Mouse (Mus musculus) embryo, embryonic 11 days (tissue): ENCODE data around the gene Pcnp.
A peak's percentile ranks its signal among the peaks of the same experiment; 100 is the strongest.
"Not testable (repeated sequence)": the region's sequence is repeated elsewhere in the genome, so short reads cannot be mapped to it uniquely, and the experiment has no call there.

Experiments
- DNase-seq: peaks from one replicate; pipeline ENCODE4 v3.0.0-alpha.2; 2015

Pcnp gene

DNA sequence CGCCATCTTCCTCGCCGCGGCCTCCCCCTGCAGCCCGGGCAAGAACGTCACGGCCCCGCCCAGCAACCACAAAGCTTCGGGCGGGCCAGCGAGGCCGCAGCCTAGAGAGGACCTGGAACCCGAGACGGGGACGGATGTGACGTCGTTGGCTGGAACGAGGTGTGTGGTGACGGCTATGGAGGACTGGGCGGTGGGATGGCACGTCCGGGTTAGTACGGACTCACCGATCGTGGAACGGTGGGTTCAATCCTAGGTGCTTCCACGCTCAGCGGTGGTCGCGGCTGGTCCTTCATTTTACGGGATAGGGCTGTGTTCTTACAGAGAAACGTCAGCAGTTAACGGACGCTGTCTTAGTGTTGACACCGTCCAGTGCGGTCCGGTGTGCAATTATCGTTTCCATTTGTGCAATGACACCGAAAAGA is at the start of gene Pcnp:
Pcnp (minus strand) TSS at position 79 of the 422 bp plus-strand sequence.
- peak; percentile 98 for DNase-seq

DNA sequence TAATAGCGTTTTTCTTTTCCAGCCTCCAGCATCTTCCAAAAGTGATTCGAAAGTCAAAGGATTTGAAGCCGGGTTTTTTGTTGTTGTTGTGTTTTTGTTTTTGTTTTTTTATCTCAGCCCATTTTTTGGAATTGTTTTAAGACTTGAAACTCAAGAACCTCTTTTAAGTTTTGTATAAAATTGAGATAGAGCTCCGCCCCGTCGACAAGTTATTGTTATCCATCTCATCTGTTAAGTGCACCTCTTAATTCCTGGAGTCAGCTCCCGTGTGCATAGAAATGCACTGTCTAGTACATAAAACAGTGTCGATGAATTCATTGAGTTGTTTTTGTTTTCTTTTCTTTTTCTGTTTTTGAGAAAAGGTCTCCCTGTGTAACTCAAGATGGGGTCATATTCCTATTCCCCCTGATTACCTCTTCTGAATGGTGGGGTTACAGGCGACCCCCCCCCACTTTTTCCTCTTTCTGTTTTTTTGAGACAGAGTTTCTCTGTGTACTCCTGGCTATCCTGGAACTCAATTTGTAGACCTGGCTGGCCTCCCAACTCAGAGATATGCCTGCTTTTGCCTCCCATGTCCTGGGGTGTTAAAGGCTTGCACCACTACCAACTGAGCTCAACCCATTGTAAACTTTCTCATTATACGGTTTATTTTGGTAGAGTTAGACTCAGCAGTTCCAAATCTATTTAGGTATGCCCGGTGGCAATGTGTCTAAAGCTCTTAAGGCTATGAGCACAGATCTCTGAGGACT is 46.8 kb upstream of the Pcnp start:
- no peak for DNase-seq

GRCm38 (mm10) chr16:56075222-56076111 is 45.9 kb upstream of the Pcnp start:
- DNase-seq, result peak; percentile 94

- no peak for DNase-seq
These were observed 45.0 kb upstream of the Pcnp start for GRCm38 (mm10) chr16:56074565-56074964.

DNA sequence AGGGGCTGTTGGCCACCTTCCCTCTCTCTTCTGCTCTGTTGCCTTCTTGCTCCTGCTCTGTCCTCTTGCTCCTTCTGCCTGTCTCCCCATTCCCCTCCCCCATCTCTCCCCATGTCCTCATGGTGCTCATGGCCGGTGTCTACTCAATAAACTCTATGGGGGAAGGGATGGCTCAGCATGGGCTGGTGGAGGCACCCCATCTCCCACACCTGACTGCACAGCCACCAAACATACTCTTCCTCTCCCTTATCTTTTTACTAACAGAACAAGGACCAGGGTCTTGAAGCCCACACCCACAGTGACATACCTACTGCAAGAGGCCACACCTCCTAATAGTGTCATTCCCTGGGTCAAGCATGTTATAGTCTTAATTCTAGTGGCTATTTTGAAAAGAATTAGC is 44.6 kb upstream of the Pcnp start:
- no peak for DNase-seq

DNA sequence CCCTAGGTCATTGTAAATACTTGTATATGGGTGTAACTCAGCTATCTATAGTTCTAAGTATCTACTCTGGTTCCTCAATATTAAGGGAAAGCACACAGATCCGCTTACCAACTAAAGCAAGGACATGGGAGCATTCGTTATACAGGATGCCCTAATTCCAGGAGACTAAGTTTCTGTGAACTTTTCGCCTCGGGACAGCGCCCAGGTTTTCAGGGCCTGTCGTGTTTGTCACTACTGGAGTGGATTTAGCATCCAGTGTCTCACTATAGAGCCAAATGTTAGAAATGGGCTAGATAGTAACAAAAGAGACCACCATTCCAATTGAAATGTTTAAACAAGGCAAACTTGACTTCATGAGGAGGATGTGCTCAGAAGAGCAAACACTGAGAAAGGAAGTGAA is 43.6 kb upstream of the Pcnp start:
- not testable (repeated sequence) for DNase-seq

DNA sequence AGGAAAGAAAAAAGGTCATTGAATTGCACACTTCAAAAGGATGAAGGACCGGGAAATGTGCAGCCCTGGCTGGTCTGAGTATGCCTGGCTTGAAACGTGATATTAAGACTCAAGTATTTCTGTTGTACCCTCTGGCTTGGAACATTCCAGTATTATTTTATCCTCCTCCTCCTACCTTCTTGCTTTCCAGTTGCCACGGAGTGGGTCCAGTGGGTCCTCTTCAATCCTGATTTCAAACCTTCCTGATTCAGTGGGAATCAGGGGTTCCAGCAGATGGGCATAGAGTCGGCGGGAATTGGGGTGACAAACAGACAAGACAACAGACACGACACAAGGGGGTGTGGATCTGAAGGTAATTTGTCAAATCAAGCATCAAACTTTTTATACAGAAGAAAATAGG is 43.0 kb upstream of the Pcnp start:
- DNase-seq, result no peak

- DNase-seq, result no peak
These were observed 42.0 kb upstream of the Pcnp start for GRCm38 (mm10) chr16:56071317-56072232.

DNA sequence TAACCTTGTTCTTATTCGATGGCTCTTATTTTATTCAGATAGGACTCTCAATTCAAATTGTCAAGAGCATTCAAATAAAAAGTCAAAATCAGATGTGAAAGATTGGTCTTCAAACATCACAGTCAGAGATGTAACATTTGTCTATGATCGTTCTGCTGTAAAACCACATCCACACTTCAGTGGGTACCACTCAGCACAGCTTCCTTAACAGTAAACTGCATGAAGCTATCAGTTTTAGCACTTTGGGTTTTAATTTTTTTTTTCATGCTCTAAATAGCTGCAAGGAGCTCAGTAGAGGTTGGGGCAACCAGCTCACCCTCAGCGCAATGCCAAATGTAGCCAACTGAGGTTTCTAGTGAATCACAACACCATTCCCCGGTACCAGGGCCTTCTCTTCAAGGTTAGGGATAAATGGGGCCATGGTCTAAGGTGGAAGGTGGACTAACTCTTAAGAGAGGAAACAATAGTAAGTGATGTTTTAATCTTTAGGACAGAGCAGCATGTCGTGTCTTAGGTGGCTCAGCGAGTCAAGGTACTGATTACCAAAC is 39.1 kb upstream of the Pcnp start:
- no peak for DNase-seq

GRCm38 (mm10) chr16:56066113-56066512 is 36.6 kb upstream of the Pcnp start:
- DNase-seq, result no peak

- peak; percentile 91 for DNase-seq
These were observed 34.9 kb upstream of the Pcnp start for GRCm38 (mm10) chr16:56064334-56064990.

- DNase-seq, result peak; percentile 13
These were observed 33.4 kb upstream of the Pcnp start for GRCm38 (mm10) chr16:56062981-56063380.

DNA sequence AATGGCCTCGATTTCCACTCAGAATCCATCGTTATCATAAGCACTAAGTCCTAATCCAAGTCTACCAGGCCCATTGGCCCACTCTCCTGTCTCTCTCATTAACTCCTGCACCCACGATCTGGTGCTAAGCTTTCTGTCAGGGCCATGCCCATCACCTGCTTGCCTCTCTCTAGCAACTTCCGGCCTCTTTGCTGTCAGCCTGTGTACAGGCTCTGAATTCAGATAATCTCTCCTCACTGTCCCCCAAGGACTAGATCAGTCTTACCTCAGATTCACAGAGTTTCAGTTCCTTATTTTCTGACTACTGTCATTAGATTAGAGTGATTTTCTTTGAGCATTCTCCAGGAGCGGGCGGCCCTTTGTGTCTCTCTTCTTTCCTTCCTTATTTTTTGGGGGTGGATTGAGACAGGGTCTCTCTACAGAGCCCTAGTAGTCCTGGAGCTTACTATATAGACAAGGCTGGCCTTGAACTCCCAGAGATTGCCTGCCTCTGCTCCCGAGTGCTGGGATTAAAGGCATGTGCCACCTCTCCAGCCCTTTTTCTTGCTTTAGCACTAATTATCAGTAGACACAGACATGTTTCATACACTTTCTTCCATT is 32.6 kb upstream of the Pcnp start:
- DNase-seq, result no peak

GRCm38 (mm10) chr16:56058151-56058550 is 28.6 kb upstream of the Pcnp start:
- no peak for DNase-seq

GRCm38 (mm10) chr16:56056944-56057590 is 27.5 kb upstream of the Pcnp start:
- peak; percentile 45 for DNase-seq

DNA sequence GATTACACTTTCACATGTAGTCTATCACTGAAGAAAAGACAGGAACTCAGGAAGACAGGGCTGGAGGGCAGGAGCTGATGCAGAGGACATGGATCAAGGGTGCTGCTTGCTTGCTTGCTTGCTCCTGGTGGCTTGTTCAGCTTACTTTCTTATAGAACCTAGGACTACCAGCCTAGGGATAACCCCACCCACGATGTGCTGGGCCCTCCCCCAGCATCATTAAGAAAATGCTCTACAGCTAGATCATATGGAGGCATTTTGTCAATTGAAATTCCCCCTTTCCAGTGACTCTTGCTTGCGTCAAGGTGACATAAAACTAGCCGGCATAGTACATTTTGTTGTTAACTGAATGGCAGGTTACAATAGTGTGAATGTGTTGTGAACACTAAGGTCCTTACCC is 26.4 kb upstream of the Pcnp start:
- DNase-seq, result no peak

- DNase-seq, result not testable (repeated sequence)
These were observed 18.5 kb upstream of the Pcnp start, which contains the start of gene Senp7 for GRCm38 (mm10) chr16:56048038-56048437. Gene Senp7, plus strand, starts transcription at chr16:56048338.

GRCm38 (mm10) chr16:56038090-56038489 is 8.6 kb upstream of the Pcnp start:
- DNase-seq, result no peak

DNA sequence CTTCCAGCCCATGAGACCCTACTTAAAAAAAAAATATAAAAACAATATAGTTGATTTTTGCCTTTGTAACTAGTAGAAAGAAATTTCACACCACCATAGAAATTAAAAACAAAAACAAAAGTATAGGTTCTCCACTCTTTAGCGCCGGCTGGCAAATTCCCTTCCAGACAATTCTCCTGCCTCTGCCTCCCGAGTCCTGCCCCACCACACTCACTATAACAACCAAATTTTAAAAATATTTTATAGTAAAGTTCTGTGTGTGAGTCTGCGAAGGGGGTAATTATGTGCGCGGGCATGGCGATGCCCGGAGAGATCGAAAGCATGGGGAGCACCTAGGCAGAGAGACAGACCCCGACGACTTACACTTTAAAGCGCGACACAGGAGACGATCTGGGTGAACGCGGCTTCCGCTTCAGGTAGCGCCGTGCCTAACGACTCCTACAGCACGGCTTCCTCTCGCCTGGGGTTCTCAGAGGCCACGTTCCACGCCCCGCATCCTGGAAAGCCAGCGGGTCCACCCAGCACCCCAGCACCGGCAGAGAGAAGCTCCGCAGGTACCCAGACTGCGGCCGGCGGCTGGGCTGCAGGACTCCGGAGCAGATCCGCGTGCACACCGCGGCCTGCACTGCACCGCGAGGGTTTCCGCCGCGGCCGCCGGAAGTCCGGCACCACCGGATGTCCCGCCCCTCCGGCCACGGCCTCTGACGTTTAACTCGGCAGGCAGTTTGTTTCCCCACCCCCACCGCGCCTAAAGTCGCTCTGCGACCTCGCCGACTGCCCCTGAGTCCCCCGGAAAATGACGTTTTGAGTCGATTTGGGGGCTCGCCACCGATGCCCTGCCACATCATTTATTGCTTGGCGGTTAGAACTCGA is 7.8 kb upstream of the Pcnp start, which contains the start of gene Trmt10c:
Trmt10c (minus strand) TSS at position 682 of the 873 bp plus-strand sequence.
- DNase-seq, result peak; percentile 97

DNA sequence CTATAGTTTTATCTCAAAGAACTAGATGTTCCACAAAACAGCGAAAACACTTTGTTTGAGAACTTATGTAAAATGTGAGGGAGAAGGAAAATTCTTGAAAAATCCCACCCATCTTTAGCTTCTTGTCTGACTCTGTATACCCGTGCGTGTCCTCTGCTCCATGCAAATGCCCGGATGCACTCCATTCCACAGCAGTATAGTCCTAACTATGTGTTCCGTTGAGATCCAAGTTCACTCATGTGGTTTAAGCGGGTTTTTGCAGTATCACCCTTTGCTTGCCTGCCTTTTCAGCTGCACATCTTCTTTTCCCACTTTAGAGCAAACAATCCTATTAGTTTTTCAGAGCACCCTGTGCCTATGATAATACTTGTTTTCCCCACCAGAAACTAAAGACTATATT is 7.0 kb upstream of the Pcnp start:
- DNase-seq, result no peak
